Mouse (Mus musculus) spleen, adult 2 months (tissue): ENCODE results near the gene Pkd2l1.

Experiments
- CTCF ChIP-seq: fragments of 200-500 bp; IDR thresholded peaks from 2 replicates; pipeline ENCODE4 v1.5.1; 2011; ENCODE audit warnings: mild to moderate bottlenecking, inconsistent platforms; ENCODE audit not compliant: insufficient read depth, insufficient read length, insufficient replicate concordance; ENCODE audit errors: extremely low read depth
- POLR2A ChIP-seq: fragments of 200-500 bp; IDR thresholded peaks from 2 replicates; pipeline ENCODE4 v1.6.1; 2011; ENCODE audit warnings: low read depth, low read length, inconsistent platforms

- TF ChIP-seq CTCF (no peak), POLR2A (no peak)
These were observed 43.9 kb downstream of the Pkd2l1 start for GRCm38 (mm10) chr19:44148345-44148744.
